Mouse (Mus musculus) liver, adult 2 months (tissue): ENCODE data around the gene Hspa13. TPM values are rescaled to one million over a fixed set of nuclear protein-coding genes. Genes with fewer than 3 reads are reported as not detected.

ENCODE experiments used
- DNase-seq: peaks from one replicate; pipeline ENCODE4 v3.0.0-alpha.2; 2011; ENCODE audit warnings: low read depth, low spot score; ENCODE audit errors: extremely low read depth
- H3K27ac ChIP-seq: fragments of 200-500 bp; replicated peaks from 2 replicates; pipeline ENCODE4 v1.5.1; 2012; ENCODE audit warnings: low read depth, mild to moderate bottlenecking, control low read depth, inconsistent platforms, low read length; ENCODE audit not compliant: insufficient read depth
- H3K27me3 ChIP-seq: fragments of 200-500 bp; 2 replicates; pipeline ENCODE4 v1.6.1; 2012; ENCODE audit warnings: mild to moderate bottlenecking, moderate library complexity, low read length, inconsistent platforms; ENCODE audit not compliant: control insufficient read depth, insufficient read depth
- H3K36me3 ChIP-seq: fragments of 200-500 bp; 2 replicates; pipeline ENCODE4 v1.6.1; 2012; ENCODE audit warnings: low read length, inconsistent platforms; ENCODE audit not compliant: control insufficient read depth, insufficient read depth
- H3K4me1 ChIP-seq: fragments of 200-500 bp; 2 replicates; pipeline ENCODE4 v1.6.1; 2011; ENCODE audit warnings: low read length; ENCODE audit not compliant: control insufficient read depth, insufficient read depth
- H3K4me3 ChIP-seq: fragments of 200-500 bp; 2 replicates; pipeline ENCODE4 v1.5.1; 2011; ENCODE audit warnings: low read depth, mild to moderate bottlenecking, control low read depth, low read length, moderate library complexity; ENCODE audit not compliant: insufficient read depth
- H3K79me2 ChIP-seq: fragments of 200-500 bp; 2 replicates; pipeline ENCODE4 v1.6.1; 2012; ENCODE audit warnings: inconsistent platforms, mild to moderate bottlenecking, low read length, moderate library complexity; ENCODE audit not compliant: control insufficient read depth, insufficient read depth
- H3K9ac ChIP-seq: fragments of 200-500 bp; 2 replicates; pipeline ENCODE4 v1.6.1; 2012; ENCODE audit warnings: low read depth, mild to moderate bottlenecking, control low read depth, inconsistent platforms, low read length
- CTCF ChIP-seq: fragments of 200-500 bp; IDR thresholded peaks from 2 replicates; pipeline ENCODE4 v1.5.1; 2011; ENCODE audit warnings: low read depth, low read length, control low read depth
- POLR2A ChIP-seq: fragments of 200-500 bp; IDR thresholded peaks from 2 replicates; pipeline ENCODE4 v1.6.1; 2011; ENCODE audit warnings: low read length, control low read depth; ENCODE audit not compliant: insufficient read depth; ENCODE audit errors: extremely low read depth
- WGBS: fragments of 180-500 bp; shearing (Covaris S2); methylation state at CpG from one replicate; pipeline ENCODE4 v1.1.7; 2018; 5-methylcytosine and 5-hydroxymethylcytosine counted together
- polyA plus RNA-seq: library from polyadenylated mRNA; depleted of rRNA; stranded (reverse); fragments of >200 nt; gene quantifications from 2 replicates; pipeline ENCODE4 v1.2.3, GENCODE M21; 2012; rRNA removed
- total RNA-seq: library from RNA; depleted of rRNA; stranded (reverse); fragments of >200 nt; gene quantifications from 2 replicates; pipeline ENCODE4 v1.2.3, GENCODE M21; 2014; rRNA removed

Hspa13 gene
- total RNA-seq (39.6 and 41.1 TPM in 2 replicates), polyA plus RNA-seq (4.3 and 4.8 TPM in 2 replicates)

GRCm38 (mm10) chr16:75766388-75767249 is at the start of gene Hspa13:
Hspa13 (minus strand) TSS chr16:75767104.
- Histone ChIP-seq H3K9ac (peak within 1 kb of the TSS; percentile 76), H3K4me3 (peak within 1 kb of the TSS; percentile 76), H3K27me3 (no peaks in the 10 kb centered on the region), H3K4me1 (peaks cover 6% of the 10 kb centered on the region; the same call in 1 of the 2 replicates), H3K79me2 (peaks cover 7% of the 10 kb centered on the region; the same call in 1 of the 2 replicates), H3K36me3 (peaks cover 5% of the 10 kb centered on the region; the same call in 1 of the 2 replicates), H3K27ac (peak within 1 kb of the TSS; percentile 47)
- WGBS, result under 1% methylated on average over 51 of the region's 51 CpGs
- TF ChIP-seq CTCF, result no peak
- TF ChIP-seq POLR2A, result peak; percentile 35; the same call in 1 of the 2 replicates
- DNase-seq, result peak; percentile 96

GRCm38 (mm10) chr16:75779271-75779670 is 12.4 kb upstream of the Hspa13 start:
- H3K4me1 ChIP-seq, result no peaks in the 10 kb centered on the region
- H3K27me3 ChIP-seq, result no peaks in the 10 kb centered on the region
- H3K36me3 ChIP-seq, result no peaks in the 10 kb centered on the region
- TF ChIP-seq CTCF, result peak; percentile 38
- TF ChIP-seq POLR2A, result no peak
- no peak overlapping the region for H3K27ac ChIP-seq
- no peak overlapping the region for H3K9ac ChIP-seq
- WGBS, result 43% methylated on average over 1 of the region's 1 CpGs
- peak; percentile 40 for DNase-seq
- H3K79me2 ChIP-seq, result no peaks in the 10 kb centered on the region
- H3K4me3 ChIP-seq, result no peak overlapping the region

GRCm38 (mm10) chr16:75773222-75773621 is 6.3 kb upstream of the Hspa13 start:
- Histone ChIP-seq H3K27me3 (no peaks in the 10 kb centered on the region), H3K27ac (no peak overlapping the region), H3K36me3 (no peaks in the 10 kb centered on the region), H3K79me2 (no peaks in the 10 kb centered on the region), H3K4me3 (no peak overlapping the region), H3K4me1 (no peaks in the 10 kb centered on the region), H3K9ac (no peak overlapping the region)
- whole genome bisulfite sequencing, result 91% methylated on average over 10 of the region's 10 CpGs
- DNase-seq, result no peak
- TF ChIP-seq CTCF, result no peak
- TF ChIP-seq POLR2A, result no peak

GRCm38 (mm10) chr16:75767250-75768002 is 522 bp upstream of the Hspa13 start:
- WGBS, result 13% methylated on average over 21 of the region's 21 CpGs
- peaks cover 4% of the 10 kb centered on the region; the same call in 1 of the 2 replicates for H3K36me3 ChIP-seq
- H3K27ac ChIP-seq, result peak overlapping the region; percentile 47
- peak overlapping the region; percentile 43 for H3K9ac ChIP-seq
- peaks cover 7% of the 10 kb centered on the region; the same call in 1 of the 2 replicates for H3K79me2 ChIP-seq
- peak overlapping the region; percentile 57 for H3K4me3 ChIP-seq
- H3K27me3 ChIP-seq, result no peaks in the 10 kb centered on the region
- TF ChIP-seq POLR2A (no peak), CTCF (no peak)
- peak; percentile 58 for DNase-seq
- peaks cover 6% of the 10 kb centered on the region; the same call in 1 of the 2 replicates for H3K4me1 ChIP-seq

GRCm38 (mm10) chr16:75752876-75753275 is 14.0 kb downstream of the Hspa13 start:
- WGBS, result 69% methylated on average over 1 of the region's 1 CpGs
- TF ChIP-seq CTCF (no peak), POLR2A (no peak)
- Histone ChIP-seq H3K4me3 (no peak overlapping the region), H3K36me3 (peaks cover 15% of the 10 kb centered on the region), H3K79me2 (no peaks in the 10 kb centered on the region), H3K27me3 (no peaks in the 10 kb centered on the region), H3K9ac (no peak overlapping the region), H3K27ac (no peak overlapping the region), H3K4me1 (no peaks in the 10 kb centered on the region)
- DNase-seq, result no peak
